In genomic region chr10:112746683-112747082, GRCm38 (mm10) we compare ENCODE assay signal across 13 mouse cellular contexts.
DNase-seq lines count a peak whose midpoint lies in the region; ATAC-seq and TF ChIP-seq lines count a peak whose summit lies in the region.
"Had no signal": no experiment of that assay in that cellular context is flagged by ENCODE, and none has a peak within 500 bp of the region (broad histone marks: within the 10 kb centered on the region; RNA-seq: fewer than 3 reads in every experiment).

No protein-coding gene starts in this region.

- peak; percentile 68 for TF ChIP-seq CTCF in kidney, postnatal 0 days (IDR thresholded peaks at IDR 0.05; ENCODE audit: low read depth)

- no peak for ATAC-seq in embryonic facial prominence, embryonic 11.5 days (replicated peaks; ENCODE audit: insufficient number of reproducible peaks, low FRiP score, low TSS enrichment, low read depth)
- no peak; the same call in 1 of the 2 replicates for ATAC-seq in kidney, postnatal 0 days (replicated peaks; ENCODE audit: low FRiP score, low read depth)

- peak; percentile 9 for DNase-seq in embryonic facial prominence, embryonic 11.5 days (ENCODE audit: low spot score)
- no peak for DNase-seq in embryonic facial prominence, embryonic 10.5 days (ENCODE audit: low spot score)
- DNase-seq in kidney, postnatal 0 days (ENCODE audit: low spot score): peak; percentile 55
- no peak for DNase-seq in kidney, adult 8-10 months
- peak; percentile 75 for DNase-seq in 3T3-L1 (ENCODE audit: low read depth, low spot score)
- DNase-seq in embryo, embryonic 11.5 days (ENCODE audit: low read depth, low spot score): peak; percentile 1
- no peak for DNase-seq in urinary bladder, postnatal 36 days (ENCODE audit: low spot score in 2 of 2)
- DNase-seq in spleen, adult 12 weeks (ENCODE audit: low spot score): no peak
- DNase-seq: gastrocnemius, postnatal 14 days; heart, postnatal 14 days had no signal

- no peak overlapping the region for H3K4me3 ChIP-seq in embryonic facial prominence, embryonic 11.5 days (ENCODE audit: low read depth, low read length)
- no peak overlapping the region for H3K4me3 ChIP-seq in embryonic facial prominence, embryonic 10.5 days
- no peak overlapping the region for H3K4me3 ChIP-seq in kidney, postnatal 0 days (replicated peaks; ENCODE audit: low read depth, low read length)
- H3K4me3 ChIP-seq: embryonic facial prominence, embryonic 15.5 days; liver, embryonic 15.5 days; stomach, embryonic 15.5 days had no signal

- H3K4me2 ChIP-seq in embryonic facial prominence, embryonic 11.5 days (ENCODE audit: low read depth, low read length): no peak overlapping the region
- H3K4me2 ChIP-seq in kidney, postnatal 0 days (ENCODE audit: low read length): no peak overlapping the region
- H3K4me2 ChIP-seq: embryonic facial prominence, embryonic 15.5 days; liver, embryonic 15.5 days; stomach, embryonic 15.5 days had no signal

- H3K4me1 ChIP-seq in embryonic facial prominence, embryonic 11.5 days (ENCODE audit: control insufficient read depth, insufficient read depth, low read length): no peaks in the 10 kb centered on the region
- H3K4me1 ChIP-seq in embryonic facial prominence, embryonic 10.5 days: no peaks in the 10 kb centered on the region
- H3K4me1 ChIP-seq in kidney, postnatal 0 days (replicated peaks; ENCODE audit: insufficient read depth, low read length): no peaks in the 10 kb centered on the region
- H3K4me1 ChIP-seq: embryonic facial prominence, embryonic 15.5 days; liver, embryonic 15.5 days; stomach, embryonic 15.5 days had no signal

- no peaks in the 10 kb centered on the region for H3K36me3 ChIP-seq in embryonic facial prominence, embryonic 11.5 days (replicated peaks; ENCODE audit: control insufficient read depth, insufficient read depth, low read depth, low read length)
- no peaks in the 10 kb centered on the region for H3K36me3 ChIP-seq in embryonic facial prominence, embryonic 10.5 days (replicated peaks)
- H3K36me3 ChIP-seq in kidney, postnatal 0 days (ENCODE audit: insufficient read depth, low read length): no peaks in the 10 kb centered on the region
- H3K36me3 ChIP-seq: embryonic facial prominence, embryonic 15.5 days; liver, embryonic 15.5 days; stomach, embryonic 15.5 days had no signal

- no peaks in the 10 kb centered on the region for H3K9me3 ChIP-seq in embryonic facial prominence, embryonic 11.5 days (replicated peaks; ENCODE audit: control insufficient read depth, low read length)
- no peaks in the 10 kb centered on the region for H3K9me3 ChIP-seq in embryonic facial prominence, embryonic 10.5 days
- no peaks in the 10 kb centered on the region for H3K9me3 ChIP-seq in kidney, postnatal 0 days (replicated peaks; ENCODE audit: low read length)
- H3K9me3 ChIP-seq: embryonic facial prominence, embryonic 15.5 days; liver, embryonic 15.5 days; stomach, embryonic 15.5 days had no signal

- no peaks in the 10 kb centered on the region for H3K27me3 ChIP-seq in embryonic facial prominence, embryonic 11.5 days (ENCODE audit: control insufficient read depth, insufficient read depth, low read length)
- no peaks in the 10 kb centered on the region for H3K27me3 ChIP-seq in embryonic facial prominence, embryonic 10.5 days (replicated peaks; ENCODE audit: low read depth, poor library complexity, severe bottlenecking)
- H3K27me3 ChIP-seq in kidney, postnatal 0 days (ENCODE audit: insufficient read depth, low read length): no peaks in the 10 kb centered on the region
- H3K27me3 ChIP-seq: embryonic facial prominence, embryonic 15.5 days; liver, embryonic 15.5 days; stomach, embryonic 15.5 days had no signal

- H3K27ac ChIP-seq in embryonic facial prominence, embryonic 11.5 days (replicated peaks; ENCODE audit: low read depth, low read length): no peak overlapping the region
- H3K27ac ChIP-seq in embryonic facial prominence, embryonic 10.5 days (replicated peaks): no peak overlapping the region
- H3K27ac ChIP-seq in kidney, postnatal 0 days: no peak overlapping the region
- H3K27ac ChIP-seq: embryonic facial prominence, embryonic 15.5 days; liver, embryonic 15.5 days; stomach, embryonic 15.5 days had no signal

- no peak overlapping the region for H3K9ac ChIP-seq in embryonic facial prominence, embryonic 11.5 days (replicated peaks; ENCODE audit: low read length)
- no peak overlapping the region for H3K9ac ChIP-seq in kidney, postnatal 0 days (ENCODE audit: low read depth, low read length)
- H3K9ac ChIP-seq: embryonic facial prominence, embryonic 15.5 days; liver, embryonic 15.5 days; stomach, embryonic 15.5 days had no signal

- WGBS in embryonic facial prominence, embryonic 11.5 days: 52% methylated on average over 1 of the region's 1 CpGs
- WGBS in embryonic facial prominence, embryonic 10.5 days: 73% methylated on average over 1 of the region's 1 CpGs
- WGBS in kidney, postnatal 0 days: 56% methylated on average over 1 of the region's 1 CpGs

Comparison
In these comparisons a context has a peak if more than half of its experiments do, and no peak if none do; other contexts are left out.
1. DNase-seq: peak in embryonic facial prominence, embryonic 11.5 days (single experiment), kidney, postnatal 0 days (single experiment), 3T3-L1 (single experiment) and embryo, embryonic 11.5 days (single experiment); none in embryonic facial prominence, embryonic 10.5 days (single experiment), kidney, adult 8-10 months (0 of 2), urinary bladder, postnatal 36 days (0 of 2) and spleen, adult 12 weeks (single experiment).